Mouse (Mus musculus): Measurements from ENCODE around the gene Usp19.

DNA sequence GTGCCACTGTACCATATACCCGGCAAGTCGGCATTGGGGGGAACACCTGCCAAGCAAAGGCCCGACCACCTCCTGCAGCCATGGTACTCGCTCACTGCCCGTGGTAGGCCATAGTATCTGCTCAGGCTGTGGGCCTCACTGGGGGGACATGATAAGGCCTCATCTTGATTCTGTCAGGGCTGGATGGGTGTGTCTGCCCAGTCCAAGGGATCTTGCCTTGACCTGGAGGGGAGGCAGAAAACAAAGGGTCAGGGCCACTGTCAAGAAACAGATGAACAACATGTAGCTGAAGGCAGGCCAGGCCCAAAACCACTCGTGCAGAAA, 39.3 kb upstream of the Usp19 start:
- TF ChIP-seq CTCF (IDR thresholded peaks at IDR 0.05; ENCODE audit: borderline replicate concordance, extremely low read depth, insufficient read depth, insufficient read length) (no peak), POLR2A (IDR thresholded peaks at IDR 0.05; ENCODE audit: borderline replicate concordance, extremely low read depth, insufficient read depth, insufficient read length, poor library complexity, severe bottlenecking) (no peak)
